Mouse (Mus musculus) natural killer cell, adult 2 months (primary cell): ENCODE data around the gene P4ha1.

Experiments used
- DNase-seq, 2 experiments: peaks; one replicate each; pipeline ENCODE4 v3.0.0; 2022; ENCODE audit warnings: low spot score in 2 of 2

The P4ha1 gene

GRCm38 (mm10) chr10:59323488-59324161 is 529 bp downstream of the P4ha1 start:
- no peak for DNase-seq

GRCm38 (mm10) chr10:59324311-59325165 is 1.4 kb downstream of the P4ha1 start:
- no peak for DNase-seq

- no peak for DNase-seq
These were observed 3.7 kb downstream of the P4ha1 start for GRCm38 (mm10) chr10:59326612-59327315.

- no peak for DNase-seq
These were observed 4.2 kb downstream of the P4ha1 start for GRCm38 (mm10) chr10:59327316-59327710.

DNA sequence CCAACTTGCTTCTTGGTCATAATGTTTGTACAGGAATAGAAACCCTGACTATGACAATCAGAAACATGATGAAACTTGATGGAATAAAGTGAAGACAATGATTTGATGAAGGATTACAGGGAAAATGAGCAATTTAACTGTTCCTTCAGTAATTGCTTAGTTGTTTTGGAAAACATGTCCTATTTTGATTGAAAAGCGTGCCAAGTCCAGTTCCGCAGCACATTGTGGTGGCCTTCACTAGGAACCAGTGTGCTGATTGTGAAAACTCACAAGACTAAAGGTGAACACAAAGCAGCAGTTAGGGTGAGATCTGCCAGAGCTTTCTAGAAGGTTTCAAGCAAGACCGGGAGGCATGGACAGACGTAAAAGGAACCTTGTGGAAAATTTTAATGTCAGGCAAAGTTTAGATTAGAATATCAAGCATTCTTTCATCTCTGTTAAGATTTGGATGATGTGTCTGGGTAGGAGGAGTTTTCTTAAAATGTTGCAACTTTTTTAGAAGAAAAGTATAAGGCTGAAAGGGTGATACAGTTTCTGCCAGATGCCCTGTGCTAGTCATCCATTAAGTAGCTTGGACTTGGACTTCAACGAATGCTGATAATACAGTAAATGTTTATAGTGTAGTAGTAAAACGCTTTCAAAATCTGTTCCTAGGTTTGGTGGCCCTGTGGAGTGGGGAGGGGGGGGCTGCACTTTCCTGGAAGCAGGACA is 8.6 kb downstream of the P4ha1 start:
- no peak for DNase-seq

- DNase-seq, result peak in 1 of 2 experiments; percentile 10
These were observed 10.3 kb downstream of the P4ha1 start for GRCm38 (mm10) chr10:59333400-59333799.

GRCm38 (mm10) chr10:59334899-59335798 is 12.1 kb downstream of the P4ha1 start:
- no peak for DNase-seq

GRCm38 (mm10) chr10:59336124-59336523 is 13.0 kb downstream of the P4ha1 start:
- no peak for DNase-seq

DNA sequence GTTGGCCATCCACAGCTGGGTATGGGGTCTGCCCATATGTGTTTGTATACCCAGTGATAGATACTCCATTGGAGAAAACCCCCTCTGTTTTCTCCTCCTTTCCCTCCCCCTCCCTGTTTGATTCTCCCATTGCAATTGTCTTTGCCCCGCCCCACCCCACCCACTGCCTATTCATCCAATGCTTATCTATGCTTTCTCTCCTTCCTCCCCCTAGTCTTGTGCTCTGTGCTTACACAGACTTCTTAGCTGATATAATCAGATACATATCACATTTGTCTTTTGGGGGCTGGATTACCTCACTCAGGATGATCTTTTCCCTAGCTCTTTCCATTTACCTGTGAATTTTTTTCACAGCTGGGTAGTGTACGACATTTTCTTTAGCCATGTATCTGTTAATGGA is 23.5 kb downstream of the P4ha1 start:
- no peak for DNase-seq

- no peak for DNase-seq
These were observed 25.1 kb downstream of the P4ha1 start for GRCm38 (mm10) chr10:59348200-59348599.

- DNase-seq, result no peak
These were observed 26.4 kb downstream of the P4ha1 start for GRCm38 (mm10) chr10:59349536-59349935.

GRCm38 (mm10) chr10:59353065-59353464 is 30.0 kb downstream of the P4ha1 start:
- DNase-seq, result no peak

GRCm38 (mm10) chr10:59354120-59354519 is 31.0 kb downstream of the P4ha1 start:
- no peak for DNase-seq

- no peak for DNase-seq
These were observed 31.9 kb downstream of the P4ha1 start for GRCm38 (mm10) chr10:59355020-59355419.

DNA sequence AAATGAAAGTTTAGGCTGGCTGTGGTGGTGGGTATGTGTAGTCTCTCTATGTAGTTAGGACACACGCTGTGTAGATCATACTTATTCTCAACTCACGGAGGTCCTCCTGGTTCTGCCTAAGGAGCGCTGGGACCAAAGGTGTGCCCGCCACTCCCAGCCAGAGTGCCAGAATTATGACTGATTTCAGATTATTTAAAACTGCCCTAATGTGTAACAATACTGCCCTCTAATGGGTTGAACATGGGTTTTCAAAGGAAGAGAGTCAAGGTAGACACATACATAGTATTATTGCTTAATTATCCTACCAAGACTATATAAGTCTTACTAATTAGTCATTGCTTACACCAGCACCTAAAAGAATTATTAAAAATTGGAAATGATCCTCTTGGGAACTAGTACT is 35.6 kb downstream of the P4ha1 start:
- DNase-seq, result no peak

DNA sequence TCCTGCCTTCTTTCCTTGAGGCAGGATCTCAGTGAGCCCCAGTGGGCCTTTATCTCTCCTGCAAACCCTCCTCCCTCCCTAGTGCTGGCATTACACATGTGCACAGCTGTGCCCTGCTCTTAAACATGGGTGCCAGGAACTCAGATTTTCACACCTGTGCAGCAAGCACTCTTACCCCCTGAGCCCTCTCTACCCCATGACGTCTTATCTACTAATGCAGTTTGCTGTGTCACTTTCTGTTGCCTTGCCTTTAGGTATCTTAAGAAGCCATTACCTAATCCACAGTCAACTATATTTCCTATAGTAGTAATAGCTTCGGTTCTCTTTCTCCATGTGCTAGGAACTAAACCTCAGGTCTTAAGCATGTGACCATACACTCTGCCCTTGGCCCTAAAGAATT is 40.1 kb downstream of the P4ha1 start:
- DNase-seq, result no peak

- DNase-seq, result no peak
These were observed 41.5 kb downstream of the P4ha1 start for GRCm38 (mm10) chr10:59364551-59364950.

- no peak for DNase-seq
These were observed 42.9 kb downstream of the P4ha1 start for GRCm38 (mm10) chr10:59365804-59366589.

- DNase-seq, result no peak
These were observed 43.6 kb downstream of the P4ha1 start for GRCm38 (mm10) chr10:59366746-59367145.

DNA sequence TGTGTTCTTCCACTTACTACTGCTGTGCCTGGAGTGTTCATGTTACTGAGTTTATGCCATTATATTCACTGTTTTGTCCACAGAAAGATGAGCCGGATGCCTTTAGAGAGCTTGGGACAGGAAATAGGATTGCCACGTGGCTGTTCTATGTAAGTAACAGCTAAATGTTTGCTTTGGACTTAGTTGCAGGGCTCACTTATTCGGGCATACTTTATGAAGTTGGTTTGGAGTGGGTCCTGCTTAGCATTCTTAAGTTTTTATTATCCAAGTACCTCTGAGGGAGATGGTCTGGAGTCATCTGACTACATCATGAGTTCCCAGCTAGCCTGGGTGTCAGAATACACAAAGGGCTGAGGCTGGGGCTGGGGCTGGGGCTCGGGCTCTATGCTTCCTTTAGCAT is 44.1 kb downstream of the P4ha1 start:
- no peak for DNase-seq
